Mouse (Mus musculus): ENCODE measurements around the gene Ccdc149. TPM values are rescaled to one million over a fixed set of nuclear protein-coding genes. Genes with fewer than 3 reads are reported as not detected.

The Ccdc149 gene
- total RNA-seq, 1 experiment from 2014 or later, result 3.9 TPM

GRCm38 (mm10) chr5:52440278-52440677 lies 31.0 kb downstream of the Ccdc149 start:
- no peak for DNase-seq

GRCm38 (mm10) chr5:52438946-52439345 lies 32.4 kb downstream of the Ccdc149 start:
- no peak for DNase-seq

GRCm38 (mm10) chr5:52435533-52435932 lies 35.8 kb downstream of the Ccdc149 start:
- DNase-seq, result no peak

GRCm38 (mm10) chr5:52431276-52431844 lies 40.0 kb downstream of the Ccdc149 start:
- DNase-seq, result peak; percentile 30

GRCm38 (mm10) chr5:52429731-52430480 lies 41.4 kb downstream of the Ccdc149 start:
- no peak for DNase-seq

- no peak for DNase-seq
Observed at GRCm38 (mm10) chr5:52428613-52429012, 42.7 kb downstream of the Ccdc149 start.

GRCm38 (mm10) chr5:52425819-52426218 lies 45.5 kb downstream of the Ccdc149 start:
- DNase-seq, result no peak

GRCm38 (mm10) chr5:52423893-52424292 lies 47.4 kb downstream of the Ccdc149 start:
- DNase-seq, result no peak

- no peak for DNase-seq
Observed at GRCm38 (mm10) chr5:52416485-52416884, 54.8 kb downstream of the Ccdc149 start.

GRCm38 (mm10) chr5:52415917-52416316 lies 55.4 kb downstream of the Ccdc149 start:
- no peak for DNase-seq

- DNase-seq, result no peak
Observed at GRCm38 (mm10) chr5:52415193-52415592, 56.1 kb downstream of the Ccdc149 start.

- peak; percentile 45 for DNase-seq
Observed at GRCm38 (mm10) chr5:52411567-52411966, 59.8 kb downstream of the Ccdc149 start.

- no peak for DNase-seq
Observed at GRCm38 (mm10) chr5:52410197-52410596, 61.1 kb downstream of the Ccdc149 start.

GRCm38 (mm10) chr5:52408668-52409315 lies 62.5 kb downstream of the Ccdc149 start:
- DNase-seq, result peak; percentile 16

GRCm38 (mm10) chr5:52404373-52404772 lies 66.9 kb downstream of the Ccdc149 start:
- no peak for DNase-seq

GRCm38 (mm10) chr5:52393756-52394155 lies 77.6 kb downstream of the Ccdc149 start:
- no peak for DNase-seq

- DNase-seq, result no peak
Observed at GRCm38 (mm10) chr5:52391471-52391870, 79.8 kb downstream of the Ccdc149 start.

GRCm38 (mm10) chr5:52390381-52390780 lies 80.9 kb downstream of the Ccdc149 start:
- no peak for DNase-seq

GRCm38 (mm10) chr5:52388092-52388749 lies 83.1 kb downstream of the Ccdc149 start:
- no peak for DNase-seq

- DNase-seq, result no peak
Observed at GRCm38 (mm10) chr5:52386016-52386415, 85.3 kb downstream of the Ccdc149 start.

- no peak for DNase-seq
Observed at GRCm38 (mm10) chr5:52383748-52384147, 87.6 kb downstream of the Ccdc149 start.

GRCm38 (mm10) chr5:52382837-52383236 lies 88.5 kb downstream of the Ccdc149 start:
- no peak for DNase-seq

GRCm38 (mm10) chr5:52375847-52376246 lies 95.5 kb downstream of the Ccdc149 start:
- DNase-seq, result no peak

Measured in adrenal gland, postnatal 14 days (tissue).